Comparison of ENCODE assay signal across 21 mouse cellular contexts in the genomic region with DNA sequence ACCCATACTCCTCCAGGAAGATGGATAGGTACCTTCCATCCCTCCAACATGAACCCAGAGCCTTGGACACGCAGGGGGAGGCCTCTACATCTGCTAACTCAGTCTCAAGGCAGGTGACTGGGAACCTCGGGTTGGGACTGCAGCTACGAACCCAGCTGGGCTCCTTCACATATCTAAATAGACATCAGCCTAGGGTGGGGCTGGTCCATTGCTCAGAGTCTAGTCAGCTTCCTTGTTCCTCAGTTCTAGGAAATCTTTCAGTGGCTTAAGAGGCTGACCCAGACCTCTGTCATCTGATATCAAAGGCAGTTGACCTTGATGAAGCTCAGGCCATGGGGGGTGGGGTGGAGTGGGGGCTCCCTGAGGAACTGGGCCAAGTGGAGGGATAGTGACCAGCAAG. TPM values are rescaled to one million over a fixed set of nuclear protein-coding genes. Genes with fewer than 3 reads are reported as not detected.
A peak's percentile ranks its signal among the peaks of the same experiment; 100 is the strongest.
DNase-seq lines count a peak whose midpoint lies in the region; ATAC-seq lines count a peak whose summit lies in the region.
"Had no signal": no experiment of that assay in that cellular context is flagged by ENCODE, and none has a peak within 500 bp of the region (broad histone marks: within the 10 kb centered on the region; RNA-seq: fewer than 3 reads in every experiment).

No protein-coding gene starts in this region.

- H3K4me2 ChIP-seq in intestine, embryonic 15.5 days (replicated peaks), result no peak overlapping the region
- H3K4me2 ChIP-seq in intestine, embryonic 16.5 days (ENCODE audit: low read depth, low read length), result no peak overlapping the region
- H3K4me2 ChIP-seq: embryonic facial prominence, embryonic 12.5 days; forebrain, embryonic 15.5 days; heart, embryonic 11.5 days; heart, embryonic 15.5 days; hindbrain, embryonic 13.5 days had no signal

- no peaks in the 10 kb centered on the region for H3K27me3 ChIP-seq in intestine, embryonic 15.5 days (replicated peaks)
- H3K27me3 ChIP-seq in intestine, embryonic 16.5 days (replicated peaks; ENCODE audit: control insufficient read depth, insufficient read depth, low read length), result no peaks in the 10 kb centered on the region
- H3K27me3 ChIP-seq: embryonic facial prominence, embryonic 12.5 days; forebrain, embryonic 15.5 days; heart, embryonic 15.5 days; hindbrain, embryonic 13.5 days; Patski had no signal

- H3K4me3 ChIP-seq in intestine, embryonic 15.5 days (replicated peaks), result no peak overlapping the region
- H3K4me3 ChIP-seq in intestine, embryonic 16.5 days (ENCODE audit: low read length), result no peak overlapping the region
- H3K4me3 ChIP-seq: embryonic facial prominence, embryonic 12.5 days; forebrain, embryonic 15.5 days; heart, adult 2 months; heart, embryonic 15.5 days; hindbrain, embryonic 13.5 days had no signal

- H3K9ac ChIP-seq in intestine, embryonic 15.5 days, result no peak overlapping the region
- no peak overlapping the region for H3K9ac ChIP-seq in intestine, embryonic 16.5 days (ENCODE audit: low read depth, low read length)
- H3K9ac ChIP-seq: embryonic facial prominence, embryonic 12.5 days; forebrain, embryonic 15.5 days; heart, embryonic 15.5 days; hindbrain, embryonic 13.5 days had no signal

- peaks cover 7% of the 10 kb centered on the region; the same call in 1 of the 2 replicates for H3K4me1 ChIP-seq in intestine, embryonic 15.5 days (replicated peaks)
- H3K4me1 ChIP-seq in intestine, embryonic 16.5 days (ENCODE audit: control insufficient read depth, insufficient read depth, low read length), result peaks cover 6% of the 10 kb centered on the region; the same call in 1 of the 2 replicates
- H3K4me1 ChIP-seq: hindbrain, embryonic 13.5 days had no signal

- H3K27ac ChIP-seq in intestine, embryonic 15.5 days, result no peak overlapping the region
- H3K27ac ChIP-seq in intestine, embryonic 16.5 days (ENCODE audit: low read length), result no peak overlapping the region
- H3K27ac ChIP-seq: embryonic facial prominence, embryonic 12.5 days; forebrain, embryonic 15.5 days; heart, adult 2 months; heart, embryonic 15.5 days; hindbrain, embryonic 13.5 days; hindbrain, postnatal 0 days had no signal

- peak; percentile 46 for DNase-seq in urinary bladder, postnatal 14 days (ENCODE audit: low spot score)
- DNase-seq in urinary bladder, postnatal 25 days (ENCODE audit: low spot score), result no peak
- DNase-seq in ZHBTc4 (ENCODE audit: low read depth, low spot score), result peak; percentile 62
- DNase-seq in gastrocnemius, postnatal 14 days, result no peak
- no peak for DNase-seq in retina, postnatal 1 day
- DNase-seq: adrenal gland, adult 8-10 months; adrenal gland, postnatal 36 days; cerebellum, adult 11-12 months; cerebellum, adult 9-10 months; cerebellum, postnatal 25 days; heart, adult 2 months; heart, postnatal 14 days had no signal

- no peaks in the 10 kb centered on the region for H3K36me3 ChIP-seq in intestine, embryonic 15.5 days
- no peaks in the 10 kb centered on the region for H3K36me3 ChIP-seq in intestine, embryonic 16.5 days (ENCODE audit: control insufficient read depth, insufficient read depth, low read length)
- H3K36me3 ChIP-seq: embryonic facial prominence, embryonic 12.5 days; forebrain, embryonic 15.5 days; heart, embryonic 15.5 days; hindbrain, embryonic 13.5 days had no signal

- ATAC-seq in intestine, embryonic 15.5 days, result peak; percentile 53; the same call in 1 of the 2 replicates
- no peak for ATAC-seq in intestine, embryonic 16.5 days
- ATAC-seq: forebrain, embryonic 15.5 days; hindbrain, postnatal 0 days; Patski had no signal

- H3K9me3 ChIP-seq in intestine, embryonic 15.5 days, result no peaks in the 10 kb centered on the region
- H3K9me3 ChIP-seq in intestine, embryonic 16.5 days (ENCODE audit: control insufficient read depth, low read length), result no peaks in the 10 kb centered on the region
- H3K9me3 ChIP-seq: embryonic facial prominence, embryonic 12.5 days; forebrain, embryonic 15.5 days; heart, embryonic 15.5 days; hindbrain, embryonic 13.5 days had no signal

- WGBS in intestine, embryonic 15.5 days, result 43% methylated on average over 3 of the region's 3 CpGs
- 29% methylated on average over 3 of the region's 3 CpGs for WGBS in intestine, embryonic 16.5 days

- intact Hi-C loops in gastrocnemius, postnatal 14 days (cut with DNase I; ENCODE audit: low total_unique reads), result no loop called here

RNA-seq across cellular contexts. Expression of a gene that starts 14.0 kb away (rescaled TPM):
- 9.3 and 10.7 TPM in 2 replicates for polyA plus RNA-seq in intestine, embryonic 15.5 days (2015; fragmentation: Nextera tagmentation; extraction: Ambion mirVana)
- 7.8 and 9.7 TPM in 2 replicates for polyA plus RNA-seq in intestine, embryonic 16.5 days (2015; fragmentation: Nextera tagmentation; extraction: Ambion mirVana)
- 10 to 100 TPM; 49.4 to 51.9 TPM for total RNA-seq in gastrocnemius, postnatal 14 days (2021)

RNA-seq across cellular contexts. Expression of a gene that starts 31.5 kb away (rescaled TPM):
- 11.2 and 11.5 TPM in 2 replicates for polyA plus RNA-seq in intestine, embryonic 15.5 days (2015; fragmentation: Nextera tagmentation; extraction: Ambion mirVana)
- 10.9 and 11.6 TPM in 2 replicates for polyA plus RNA-seq in intestine, embryonic 16.5 days (2015; fragmentation: Nextera tagmentation; extraction: Ambion mirVana)
- total RNA-seq in gastrocnemius, postnatal 14 days (2021), result 1 to 10 TPM; 5.7 to 7.6 TPM

RNA-seq across cellular contexts. Expression of a gene that starts 48.1 kb away (rescaled TPM):
- 13.1 and 14.7 TPM in 2 replicates for polyA plus RNA-seq in intestine, embryonic 15.5 days (2015; fragmentation: Nextera tagmentation; extraction: Ambion mirVana)
- 8.0 and 10.0 TPM in 2 replicates for polyA plus RNA-seq in intestine, embryonic 16.5 days (2015; fragmentation: Nextera tagmentation; extraction: Ambion mirVana)
- 10 to 100 TPM; 96.8 to 97.0 TPM for total RNA-seq in gastrocnemius, postnatal 14 days (2021)

Comparison
In these comparisons a context has a peak if more than half of its experiments do, and no peak if none do; other contexts are left out.
1. DNase-seq: peak in urinary bladder, postnatal 14 days (single experiment) and ZHBTc4 (single experiment); none in urinary bladder, postnatal 25 days (single experiment), gastrocnemius, postnatal 14 days (single experiment) and retina, postnatal 1 day (single experiment).